Mouse (Mus musculus): ENCODE measurements at regions not wholly inside any gene's neighbourhood (a gene's known extent, or its start where the extent isn't known, plus 50 kb on each side); places are given as distances from the start of the nearest gene placed in this dataset.

DNA sequence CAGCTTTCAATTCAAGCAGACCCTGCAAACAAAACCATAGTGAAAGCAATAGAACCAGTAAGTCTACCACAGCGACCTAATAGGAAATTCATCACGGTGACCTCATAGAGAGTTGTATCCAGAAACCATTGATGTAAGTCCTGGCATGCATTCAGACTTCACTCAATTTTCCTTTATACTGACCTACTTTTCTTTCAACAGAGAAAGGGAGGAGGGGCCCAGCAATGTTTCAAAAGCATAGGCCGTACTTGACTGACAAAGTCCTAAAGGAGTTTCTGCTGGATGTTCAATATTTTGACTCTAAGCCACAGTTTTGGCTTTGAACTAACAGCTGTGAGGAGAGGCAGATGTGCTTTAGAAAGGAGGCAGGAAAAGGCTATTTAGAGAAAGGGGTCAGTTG, 88.4 kb downstream of the AI593442 start:
- DNase-seq (ENCODE audit: extremely low spot score, low spot score) = no peak
- Histone ChIP-seq H3K27me3 (ENCODE audit: poor library complexity, severe bottlenecking) (no peaks in the 10 kb centered on the region), H3K4me3 (no peak overlapping the region), H3K9me3 (no peaks in the 10 kb centered on the region), H3K36me3 (replicated peaks) (no peaks in the 10 kb centered on the region), H3K27ac (no peak overlapping the region), H3K4me1 (no peaks in the 10 kb centered on the region)
- WGBS = 80% methylated on average over 3 of the region's 3 CpGs

DNA sequence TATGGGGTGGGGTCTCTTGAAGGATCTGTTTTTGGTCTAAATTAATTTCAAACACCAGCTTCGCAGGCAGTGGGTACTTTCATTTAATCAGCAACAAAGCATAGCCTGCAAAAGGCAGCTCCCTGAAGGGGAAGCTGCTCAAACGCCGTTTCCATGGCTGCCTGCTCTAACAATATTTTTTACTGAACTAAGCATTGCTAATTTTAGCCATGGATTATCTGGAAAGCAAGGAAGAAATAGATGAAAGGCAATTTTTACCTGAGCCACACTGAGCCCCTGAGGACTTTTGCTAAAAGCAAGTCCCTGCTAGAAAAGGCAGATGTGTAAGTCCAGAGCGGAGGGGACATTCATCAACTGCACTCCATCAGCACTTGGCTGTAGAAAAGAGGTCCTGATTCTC, 105.5 kb downstream of the AI593442 start:
- Histone ChIP-seq H3K4me1 (no peaks in the 10 kb centered on the region), H3K9me3 (no peaks in the 10 kb centered on the region), H3K36me3 (replicated peaks) (no peaks in the 10 kb centered on the region), H3K27ac (no peak overlapping the region), H3K27me3 (ENCODE audit: poor library complexity, severe bottlenecking) (no peaks in the 10 kb centered on the region), H3K4me3 (no peak overlapping the region)
- WGBS = 79% methylated on average over 4 of the region's 4 CpGs
- DNase-seq (ENCODE audit: extremely low spot score, low spot score) = no peak

DNA sequence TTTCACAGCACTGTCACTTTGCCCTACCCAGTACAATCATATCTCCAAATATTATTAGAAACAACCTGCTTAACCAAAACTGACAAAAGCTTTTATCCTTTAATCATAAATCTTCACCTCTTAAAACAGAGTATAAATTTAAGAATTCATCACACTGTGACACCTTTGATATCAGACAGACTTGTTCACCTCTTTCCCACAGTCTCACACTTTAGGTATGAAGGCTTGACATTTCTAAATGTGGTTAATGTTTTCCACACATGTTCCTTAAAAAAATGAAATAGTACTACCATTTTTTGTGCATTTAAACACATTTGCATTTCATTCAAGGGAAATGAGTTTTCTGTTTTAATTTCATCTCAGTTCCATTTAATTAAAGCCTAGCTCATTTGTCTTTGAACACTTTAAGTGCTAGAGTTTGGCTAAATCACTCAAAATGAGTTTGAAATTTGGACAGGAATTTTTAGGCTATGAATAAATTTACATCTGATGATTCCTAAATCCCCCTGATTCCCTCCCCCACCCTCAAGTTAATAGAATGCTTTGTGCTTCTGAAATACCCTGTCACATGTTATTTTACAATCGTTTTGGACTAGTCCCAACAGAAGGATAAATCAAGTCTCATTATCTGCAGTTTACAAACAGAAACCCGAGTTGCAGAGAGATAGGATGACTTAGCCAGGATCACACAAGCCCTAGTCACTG, 127.9 kb downstream of the AI593442 start:
- H3K4me3 ChIP-seq = no peak overlapping the region
- no peaks in the 10 kb centered on the region for H3K27me3 ChIP-seq (ENCODE audit: poor library complexity, severe bottlenecking)
- no peaks in the 10 kb centered on the region for H3K36me3 ChIP-seq (replicated peaks)
- DNase-seq (ENCODE audit: extremely low spot score, low spot score) = no peak
- no peak overlapping the region for H3K27ac ChIP-seq
- no peaks in the 10 kb centered on the region for H3K9me3 ChIP-seq
- H3K4me1 ChIP-seq = no peaks in the 10 kb centered on the region
- WGBS = 73% methylated on average over 2 of the region's 2 CpGs

DNA sequence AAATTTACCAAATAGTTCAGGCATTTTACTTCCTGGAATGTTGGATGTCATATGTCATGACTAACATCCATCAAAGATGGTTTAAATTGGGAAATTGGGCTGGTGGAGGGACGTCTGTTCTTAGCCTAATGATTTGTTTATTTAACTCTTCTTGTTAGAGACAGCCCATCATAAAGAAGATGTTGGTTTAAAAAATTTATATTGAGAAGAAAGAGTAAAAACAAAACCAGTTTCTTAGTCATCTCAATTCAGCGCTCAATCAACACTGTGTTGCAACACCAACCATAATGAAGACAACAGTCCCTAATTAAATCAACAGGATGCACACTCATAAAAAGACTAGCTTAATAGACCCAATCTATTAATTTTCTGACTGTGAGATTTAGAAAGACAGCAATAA, 133.5 kb downstream of the AI593442 start:
- no peaks in the 10 kb centered on the region for H3K9me3 ChIP-seq
- H3K36me3 ChIP-seq (replicated peaks) = no peaks in the 10 kb centered on the region
- H3K27ac ChIP-seq = no peak overlapping the region
- 86% methylated on average over 2 of the region's 2 CpGs for WGBS
- no peaks in the 10 kb centered on the region for H3K4me1 ChIP-seq
- no peak overlapping the region for H3K4me3 ChIP-seq
- no peak for DNase-seq (ENCODE audit: extremely low spot score, low spot score)
- no peaks in the 10 kb centered on the region for H3K27me3 ChIP-seq (ENCODE audit: poor library complexity, severe bottlenecking)

DNA sequence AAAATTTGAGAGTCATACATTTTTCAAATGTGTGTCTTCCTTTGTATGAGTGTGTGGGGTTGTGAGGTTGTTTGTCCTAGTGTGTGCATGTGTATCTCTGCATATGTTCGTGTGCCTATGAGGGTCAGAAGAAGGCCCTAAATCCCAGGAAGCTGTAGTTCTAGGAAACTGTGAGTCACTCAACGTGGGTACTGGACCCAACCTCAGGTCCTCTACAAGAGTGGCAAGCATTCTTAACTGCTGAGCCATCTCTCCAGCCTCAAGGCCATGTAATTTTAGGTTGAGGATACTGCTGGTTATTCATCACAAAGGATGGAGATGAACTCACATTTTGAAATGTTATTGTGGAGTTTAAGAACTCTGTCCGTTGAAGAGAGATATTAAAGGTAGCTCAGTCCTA, 140.5 kb downstream of the AI593442 start:
- WGBS = 90% methylated on average over 3 of the region's 3 CpGs
- no peak for DNase-seq (ENCODE audit: extremely low spot score, low spot score)
- no peaks in the 10 kb centered on the region for H3K27me3 ChIP-seq (ENCODE audit: poor library complexity, severe bottlenecking)
- no peak overlapping the region for H3K27ac ChIP-seq
- H3K36me3 ChIP-seq (replicated peaks) = no peaks in the 10 kb centered on the region
- no peaks in the 10 kb centered on the region for H3K9me3 ChIP-seq
- no peaks in the 10 kb centered on the region for H3K4me1 ChIP-seq
- H3K4me3 ChIP-seq = no peak overlapping the region

DNA sequence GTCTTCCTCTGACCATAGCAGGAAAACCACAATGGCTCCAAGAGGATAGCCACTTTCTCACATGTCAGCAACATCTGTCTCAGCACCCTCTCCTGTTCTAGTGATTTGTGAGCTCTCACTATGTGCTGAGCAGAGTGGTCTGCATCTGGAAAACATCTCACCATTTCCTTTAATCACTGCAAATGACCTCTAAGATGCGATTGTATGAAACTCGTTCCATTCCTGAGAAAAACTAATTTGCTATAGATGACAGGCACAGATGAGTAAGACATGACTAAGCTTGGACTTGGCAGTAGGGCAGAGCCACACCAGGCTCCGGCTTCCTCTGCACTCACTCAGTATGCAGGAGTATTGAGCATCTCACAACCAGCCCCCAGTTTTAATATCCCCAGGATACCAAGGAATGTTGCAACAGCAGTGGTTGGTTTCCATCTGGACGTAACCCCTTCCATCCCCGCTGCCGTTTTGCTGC, 150.1 kb downstream of the AI593442 start:
- 90% methylated on average over 6 of the region's 6 CpGs for WGBS
- no peak for DNase-seq (ENCODE audit: extremely low spot score, low spot score)
- no peaks in the 10 kb centered on the region for H3K4me1 ChIP-seq
- H3K36me3 ChIP-seq (replicated peaks) = no peaks in the 10 kb centered on the region
- H3K9me3 ChIP-seq = no peaks in the 10 kb centered on the region
- H3K27me3 ChIP-seq (ENCODE audit: poor library complexity, severe bottlenecking) = no peaks in the 10 kb centered on the region
- no peak overlapping the region for H3K4me3 ChIP-seq
- H3K27ac ChIP-seq = no peak overlapping the region

DNA sequence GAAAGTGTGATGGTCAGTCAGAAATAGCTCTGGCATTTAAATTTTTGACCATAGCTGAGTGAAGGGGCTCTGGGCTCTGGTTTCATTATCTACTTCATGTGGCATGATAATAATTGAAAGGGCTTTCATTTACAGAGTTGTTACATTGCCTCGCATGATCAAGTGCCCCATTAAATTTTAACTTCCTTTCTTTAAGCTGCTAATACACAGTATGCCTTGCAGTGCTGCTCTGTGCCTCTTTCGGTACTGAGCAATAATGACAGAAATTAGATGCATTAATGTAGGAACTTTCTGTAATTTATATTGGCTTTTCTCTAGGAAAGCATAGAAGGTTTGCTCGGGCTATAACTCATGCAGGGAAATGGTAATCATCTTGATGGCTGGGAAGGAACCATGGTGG, 179.1 kb downstream of the AI593442 start:
- Histone ChIP-seq H3K9me3 (no peaks in the 10 kb centered on the region), H3K4me3 (no peak overlapping the region), H3K36me3 (replicated peaks) (no peaks in the 10 kb centered on the region), H3K27me3 (ENCODE audit: poor library complexity, severe bottlenecking) (no peaks in the 10 kb centered on the region), H3K4me1 (no peaks in the 10 kb centered on the region), H3K27ac (no peak overlapping the region)
- no peak for DNase-seq (ENCODE audit: extremely low spot score, low spot score)
- WGBS = 92% methylated on average over 3 of the region's 3 CpGs

DNA sequence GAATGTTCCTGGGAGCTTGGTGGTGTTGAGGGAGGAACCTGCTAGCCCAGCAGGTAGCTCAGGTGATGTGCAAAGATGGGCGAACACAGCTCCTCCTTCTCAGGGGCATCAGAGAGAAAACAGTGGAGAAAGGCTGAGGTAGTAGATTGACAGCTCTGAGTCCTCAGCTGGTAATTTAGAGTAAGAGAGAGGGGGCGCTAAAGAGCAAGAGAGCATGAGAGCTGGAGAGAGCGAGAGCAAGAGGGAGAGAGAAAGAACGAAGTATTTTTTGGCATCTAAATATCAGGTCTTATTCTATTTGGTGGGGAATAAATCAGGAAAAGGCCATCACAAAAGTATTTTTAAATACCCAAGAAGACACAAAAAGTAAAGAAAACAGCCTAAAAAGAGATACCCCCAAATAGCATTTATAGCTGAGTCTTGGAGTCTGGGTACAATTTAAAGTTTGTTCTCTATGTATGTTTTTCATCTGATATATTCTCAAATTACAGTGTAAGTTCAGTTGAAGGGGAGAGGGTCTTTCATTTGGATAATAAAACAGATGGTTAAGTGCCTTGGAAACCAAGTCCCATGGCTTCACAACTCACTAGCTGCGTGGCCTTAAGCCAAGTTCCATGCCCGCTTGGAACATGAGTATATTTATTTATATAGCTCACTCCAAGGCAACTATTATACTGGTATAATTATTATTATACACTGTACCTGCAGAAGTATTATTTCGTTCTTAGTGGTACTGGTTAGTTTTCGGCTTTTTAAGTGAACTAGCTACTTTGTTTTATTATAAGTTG, 183.9 kb downstream of the AI593442 start:
- DNase-seq (ENCODE audit: extremely low spot score, low spot score) = no peak

DNA sequence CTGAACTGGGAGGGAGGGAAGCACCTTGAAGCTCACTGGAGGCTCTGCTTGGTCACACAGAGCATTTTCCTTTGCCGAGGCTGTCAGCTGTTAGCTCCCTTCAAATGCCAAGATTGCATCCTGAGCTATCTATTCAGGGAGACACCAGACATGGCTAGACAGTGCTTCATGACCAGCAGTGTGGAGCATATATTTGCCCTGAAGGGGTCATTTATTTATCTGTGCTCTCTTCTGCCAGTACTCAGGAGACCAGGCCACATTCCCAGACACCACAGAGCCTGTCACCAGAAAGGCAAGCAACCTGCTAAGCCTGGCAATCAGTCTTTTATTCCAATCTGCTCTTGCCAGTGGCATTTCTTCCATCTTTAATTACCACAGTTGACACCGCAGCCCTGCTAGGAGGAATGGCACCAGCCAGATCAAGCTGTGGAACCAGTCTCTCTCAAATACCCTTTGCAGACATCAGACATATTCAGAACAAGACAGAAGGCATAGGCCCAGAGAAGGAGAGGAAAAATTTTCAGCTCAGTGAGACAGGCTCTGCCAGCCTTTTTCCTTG, 186.6 kb downstream of the AI593442 start:
- Histone ChIP-seq H3K36me3 (replicated peaks) (no peaks in the 10 kb centered on the region), H3K27me3 (ENCODE audit: poor library complexity, severe bottlenecking) (no peaks in the 10 kb centered on the region), H3K9me3 (no peaks in the 10 kb centered on the region), H3K27ac (no peak overlapping the region), H3K4me1 (peaks cover 8% of the 10 kb centered on the region; the same call in 1 of the 2 replicates), H3K4me3 (no peak overlapping the region)
- DNase-seq (ENCODE audit: extremely low spot score, low spot score) = no peak
- 63% methylated on average over 2 of the region's 2 CpGs for WGBS

More for the DNA sequence above, 183.9 kb downstream of the AI593442 start:
- Histone ChIP-seq H3K4me1 (peaks cover 8% of the 10 kb centered on the region; the same call in 1 of the 2 replicates), H3K27me3 (ENCODE audit: poor library complexity, severe bottlenecking) (no peaks in the 10 kb centered on the region), H3K36me3 (replicated peaks) (no peaks in the 10 kb centered on the region), H3K9me3 (no peaks in the 10 kb centered on the region), H3K4me3 (no peak overlapping the region), H3K27ac (no peak overlapping the region)
- 61% methylated on average over 8 of the region's 8 CpGs for WGBS

DNA sequence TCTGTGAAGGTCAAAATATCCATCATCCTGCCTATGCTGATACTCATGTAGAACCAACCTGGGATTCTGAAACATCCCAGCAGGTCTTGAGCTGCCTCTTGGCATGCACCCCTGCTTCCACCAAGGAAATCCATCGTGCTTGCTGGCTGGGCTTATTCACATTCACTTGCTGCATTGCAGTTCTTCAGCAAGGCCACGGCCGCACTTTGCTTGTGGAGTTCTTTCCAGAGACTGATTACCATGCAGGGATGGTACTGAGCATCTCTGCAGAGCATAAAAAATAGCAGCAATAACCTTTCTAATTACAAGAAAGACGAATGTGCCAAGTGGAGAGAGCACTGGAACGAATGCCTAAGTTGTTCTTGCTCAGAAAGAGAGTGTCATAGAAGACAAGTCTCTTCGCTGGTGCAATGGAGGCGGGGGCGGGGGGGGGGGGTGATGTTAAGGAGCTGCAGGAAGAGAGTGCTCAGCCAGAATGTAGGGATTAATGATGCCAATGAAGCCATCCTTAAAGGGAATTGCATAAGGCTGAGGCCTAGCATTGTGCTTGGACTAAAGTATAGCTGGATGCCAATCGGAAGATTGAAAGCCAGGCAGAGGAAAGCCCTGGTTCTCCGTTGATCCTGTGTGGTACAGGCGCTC, 205.9 kb downstream of the AI593442 start:
- no peaks in the 10 kb centered on the region for H3K9me3 ChIP-seq
- no peak overlapping the region for H3K27ac ChIP-seq
- H3K27me3 ChIP-seq (ENCODE audit: poor library complexity, severe bottlenecking) = no peaks in the 10 kb centered on the region
- no peak for DNase-seq (ENCODE audit: extremely low spot score, low spot score)
- no peaks in the 10 kb centered on the region for H3K36me3 ChIP-seq (replicated peaks)
- no peaks in the 10 kb centered on the region for H3K4me1 ChIP-seq
- 86% methylated on average over 11 of the region's 11 CpGs for WGBS
- H3K4me3 ChIP-seq = no peak overlapping the region

DNA sequence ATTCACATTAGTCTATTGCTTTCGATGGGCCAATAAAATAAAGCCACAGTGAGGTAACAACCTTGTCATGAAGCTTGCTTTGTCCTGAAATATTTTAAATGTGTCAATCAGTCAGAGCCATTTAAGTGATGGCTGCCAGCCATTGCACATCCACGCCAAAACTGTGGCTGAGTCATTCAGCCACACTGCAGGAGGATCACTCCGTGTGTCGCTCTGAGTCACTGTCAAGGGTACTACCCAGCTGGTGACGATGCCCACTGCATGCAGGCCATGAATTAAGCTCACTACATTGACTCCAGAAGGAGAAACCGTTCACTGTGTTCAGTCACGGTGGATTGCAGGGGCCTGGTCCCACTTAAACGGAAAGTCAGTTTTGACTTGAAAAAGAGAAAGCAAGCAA, 206.7 kb downstream of the AI593442 start:
- no peak for DNase-seq (ENCODE audit: extremely low spot score, low spot score)
- Histone ChIP-seq H3K27me3 (ENCODE audit: poor library complexity, severe bottlenecking) (no peaks in the 10 kb centered on the region), H3K27ac (no peak overlapping the region), H3K4me3 (no peak overlapping the region), H3K9me3 (no peaks in the 10 kb centered on the region), H3K36me3 (replicated peaks) (no peaks in the 10 kb centered on the region), H3K4me1 (no peaks in the 10 kb centered on the region)
- 89% methylated on average over 8 of the region's 8 CpGs for WGBS

DNA sequence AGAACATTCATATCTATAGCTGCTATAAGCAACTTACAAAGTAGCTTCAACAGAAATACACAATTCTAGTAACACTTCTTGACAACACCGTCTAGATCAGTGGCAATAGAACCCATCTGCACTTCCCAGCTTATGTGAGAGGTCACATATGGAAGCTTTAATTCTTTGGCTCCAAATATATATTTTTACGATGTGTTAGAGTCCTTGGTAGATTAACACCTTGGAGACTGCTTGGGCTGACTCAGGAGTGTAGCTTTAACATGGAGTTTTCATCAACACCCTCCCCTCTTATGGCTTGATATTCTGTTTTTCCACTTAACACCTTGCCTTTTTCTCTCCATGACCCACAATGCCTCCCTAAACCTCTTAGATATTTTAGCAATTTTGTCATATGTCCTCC, 221.1 kb downstream of the AI593442 start:
- H3K27ac ChIP-seq = no peak overlapping the region
- no peaks in the 10 kb centered on the region for H3K9me3 ChIP-seq
- no peaks in the 10 kb centered on the region for H3K4me1 ChIP-seq
- H3K27me3 ChIP-seq (ENCODE audit: poor library complexity, severe bottlenecking) = no peaks in the 10 kb centered on the region
- DNase-seq (ENCODE audit: extremely low spot score, low spot score) = no peak
- WGBS = 82% methylated on average over 2 of the region's 2 CpGs
- no peaks in the 10 kb centered on the region for H3K36me3 ChIP-seq (replicated peaks)
- no peak overlapping the region for H3K4me3 ChIP-seq

DNA sequence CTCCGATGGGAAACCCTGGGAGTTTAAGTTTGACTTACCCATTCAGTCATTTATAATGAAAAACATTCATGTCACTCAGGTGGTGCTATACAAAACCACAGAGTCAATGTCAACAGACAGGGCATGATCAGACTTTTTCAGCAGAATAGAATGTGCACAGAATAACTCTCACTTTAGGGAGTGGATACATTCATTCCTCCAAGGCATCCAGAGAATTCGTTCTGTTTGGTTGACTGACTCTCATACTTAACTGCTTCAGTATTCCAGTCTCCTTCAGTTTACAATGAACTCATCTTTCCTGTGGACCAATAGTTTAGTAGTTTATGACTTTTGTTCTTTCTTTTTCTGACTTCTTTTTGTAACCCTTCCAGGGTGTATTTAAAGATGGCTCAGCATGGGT, 225.1 kb downstream of the AI593442 start:
- Histone ChIP-seq H3K27me3 (ENCODE audit: poor library complexity, severe bottlenecking) (no peaks in the 10 kb centered on the region), H3K36me3 (replicated peaks) (no peaks in the 10 kb centered on the region), H3K4me3 (no peak overlapping the region), H3K27ac (no peak overlapping the region), H3K4me1 (no peaks in the 10 kb centered on the region), H3K9me3 (no peaks in the 10 kb centered on the region)
- no peak for DNase-seq (ENCODE audit: extremely low spot score, low spot score)
- WGBS = 82% methylated on average over 2 of the region's 2 CpGs

Measured in forebrain, embryonic 10.5 days (tissue).